Mouse (Mus musculus) small intestine, adult 2 months (tissue): ENCODE measurements around the gene Ctnna3. TPM values are rescaled to one million over a fixed set of nuclear protein-coding genes. Genes with fewer than 3 reads are reported as not detected.
"Not testable (repeated sequence)": the region's sequence is repeated elsewhere in the genome, so short reads cannot be mapped to it uniquely, and the experiment has no call there.

ENCODE experiments used
- H3K27ac ChIP-seq: fragments of 200-500 bp; 2 replicates; pipeline ENCODE4 v1.5.1; 2012; ENCODE audit warnings: low read depth, low read length, control low read depth, inconsistent platforms; ENCODE audit not compliant: insufficient read depth
- H3K27me3 ChIP-seq: fragments of 200-500 bp; 2 replicates; pipeline ENCODE4 v1.6.1; 2012; ENCODE audit warnings: mild to moderate bottlenecking, moderate library complexity, low read length, inconsistent platforms; ENCODE audit not compliant: control insufficient read depth, insufficient read depth
- H3K36me3 ChIP-seq: fragments of 200-500 bp; 2 replicates; pipeline ENCODE4 v1.6.1; 2012; ENCODE audit warnings: mild to moderate bottlenecking, low read length, control low read depth, inconsistent platforms; ENCODE audit not compliant: control insufficient read depth, insufficient read depth
- H3K4me1 ChIP-seq: fragments of 200-500 bp; 2 replicates; pipeline ENCODE4 v1.6.1; 2012; ENCODE audit warnings: low read length, inconsistent platforms, mixed read lengths; ENCODE audit not compliant: control insufficient read depth, insufficient read depth, insufficient read length
- H3K4me3 ChIP-seq: fragments of 200-500 bp; 2 replicates; pipeline ENCODE4 v1.5.1; 2012; ENCODE audit warnings: low read depth, mild to moderate bottlenecking, control low read depth, inconsistent platforms, low read length, moderate library complexity
- CTCF ChIP-seq: fragments of 200-500 bp; IDR thresholded peaks from 2 replicates; pipeline ENCODE4 v1.5.1; 2012; ENCODE audit warnings: low read depth, mild to moderate bottlenecking, control low read depth, inconsistent platforms, low read length, moderate library complexity, mixed read lengths; ENCODE audit not compliant: insufficient replicate concordance, insufficient read length; ENCODE audit errors: extremely low read depth
- POLR2A ChIP-seq: fragments of 200-500 bp; IDR thresholded peaks from 2 replicates; pipeline ENCODE4 v1.6.1; 2012; ENCODE audit warnings: low read depth, mild to moderate bottlenecking, control low read depth, inconsistent platforms, low read length, moderate library complexity
- WGBS: fragments of 180-500 bp; shearing (Covaris S2); methylation state at CpG from one replicate; pipeline ENCODE4 v1.1.7; 2018; 5-methylcytosine and 5-hydroxymethylcytosine counted together
- polyA plus RNA-seq: library from polyadenylated mRNA; depleted of rRNA; stranded (reverse); fragments of >200 nt; gene quantifications from 2 replicates; pipeline ENCODE4 v1.2.3, GENCODE M21; 2012

Ctnna3 gene
- polyA plus RNA-seq, 1 experiment = 0.06 TPM

- H3K4me1 ChIP-seq = no peaks in the 10 kb centered on the region
- no peak overlapping the region for H3K27ac ChIP-seq
- 60% methylated on average over 4 of the region's 4 CpGs for WGBS
- no peak for TF ChIP-seq POLR2A
- TF ChIP-seq CTCF = no peak
- no peaks in the 10 kb centered on the region for H3K27me3 ChIP-seq
- no peak overlapping the region for H3K4me3 ChIP-seq
- H3K36me3 ChIP-seq = no peaks in the 10 kb centered on the region
Observed at GRCm38 (mm10) chr10:64342702-64343379, 912.9 kb downstream of the Ctnna3 start.

GRCm38 (mm10) chr10:64373288-64373687, 943.4 kb downstream of the Ctnna3 start:
- H3K4me1 ChIP-seq = no peaks in the 10 kb centered on the region
- TF ChIP-seq CTCF (no peak), POLR2A (no peak)
- no peak overlapping the region for H3K4me3 ChIP-seq
- WGBS = 63% methylated on average over 3 of the region's 3 CpGs
- no peak overlapping the region for H3K27ac ChIP-seq
- H3K36me3 ChIP-seq = no peaks in the 10 kb centered on the region
- no peaks in the 10 kb centered on the region for H3K27me3 ChIP-seq

- Histone ChIP-seq H3K4me3 (no peak overlapping the region), H3K4me1 (no peaks in the 10 kb centered on the region), H3K36me3 (no peaks in the 10 kb centered on the region), H3K27me3 (no peaks in the 10 kb centered on the region), H3K27ac (no peak overlapping the region)
- WGBS = 84% methylated on average over 4 of the region's 4 CpGs
- TF ChIP-seq CTCF (no peak), POLR2A (no peak)
Observed at GRCm38 (mm10) chr10:64377751-64378150, 947.9 kb downstream of the Ctnna3 start.

GRCm38 (mm10) chr10:64396579-64396978, 966.7 kb downstream of the Ctnna3 start:
- H3K4me1 ChIP-seq = no peaks in the 10 kb centered on the region
- no peak overlapping the region for H3K4me3 ChIP-seq
- H3K27ac ChIP-seq = no peak overlapping the region
- no peaks in the 10 kb centered on the region for H3K27me3 ChIP-seq
- TF ChIP-seq POLR2A = no peak
- TF ChIP-seq CTCF = no peak
- no peaks in the 10 kb centered on the region for H3K36me3 ChIP-seq
- 56% methylated on average over 2 of the region's 2 CpGs for WGBS

GRCm38 (mm10) chr10:64418396-64418795, 988.5 kb downstream of the Ctnna3 start:
- H3K27ac ChIP-seq, H3K36me3 ChIP-seq, H3K4me3 ChIP-seq, H3K27me3 ChIP-seq, H3K4me1 ChIP-seq: not testable (repeated sequence)
- WGBS = 27% methylated on average over 1 of the region's 1 CpGs

- Histone ChIP-seq H3K4me1 (no peaks in the 10 kb centered on the region), H3K27me3 (no peaks in the 10 kb centered on the region), H3K36me3 (no peaks in the 10 kb centered on the region), H3K4me3 (no peak overlapping the region), H3K27ac (no peak overlapping the region)
- TF ChIP-seq CTCF (no peak), POLR2A (no peak)
Observed at GRCm38 (mm10) chr10:64438736-64439135, 1008.8 kb downstream of the Ctnna3 start.

GRCm38 (mm10) chr10:64448624-64449023, 1018.7 kb downstream of the Ctnna3 start:
- H3K4me3 ChIP-seq = no peak overlapping the region
- H3K27ac ChIP-seq = no peak overlapping the region
- H3K36me3 ChIP-seq = no peaks in the 10 kb centered on the region
- no peak for TF ChIP-seq CTCF
- no peaks in the 10 kb centered on the region for H3K4me1 ChIP-seq
- H3K27me3 ChIP-seq = no peaks in the 10 kb centered on the region
- WGBS = 73% methylated on average over 2 of the region's 2 CpGs

GRCm38 (mm10) chr10:64483281-64483680, 1053.4 kb downstream of the Ctnna3 start:
- Histone ChIP-seq H3K4me3 (no peak overlapping the region), H3K36me3 (no peaks in the 10 kb centered on the region), H3K27ac (no peak overlapping the region), H3K4me1 (no peaks in the 10 kb centered on the region), H3K27me3 (no peaks in the 10 kb centered on the region)
- WGBS = 48% methylated on average over 5 of the region's 5 CpGs
- TF ChIP-seq CTCF (no peak), POLR2A (no peak)
